Mouse (Mus musculus) heart, adult 11 months (tissue): ENCODE data around the gene Clcnka.
A peak's percentile ranks its signal among the peaks of the same experiment; 100 is the strongest.

Experiments used
- DNase-seq: peaks from one replicate; pipeline ENCODE4 v3.0.0; 2022

The Clcnka gene

DNA sequence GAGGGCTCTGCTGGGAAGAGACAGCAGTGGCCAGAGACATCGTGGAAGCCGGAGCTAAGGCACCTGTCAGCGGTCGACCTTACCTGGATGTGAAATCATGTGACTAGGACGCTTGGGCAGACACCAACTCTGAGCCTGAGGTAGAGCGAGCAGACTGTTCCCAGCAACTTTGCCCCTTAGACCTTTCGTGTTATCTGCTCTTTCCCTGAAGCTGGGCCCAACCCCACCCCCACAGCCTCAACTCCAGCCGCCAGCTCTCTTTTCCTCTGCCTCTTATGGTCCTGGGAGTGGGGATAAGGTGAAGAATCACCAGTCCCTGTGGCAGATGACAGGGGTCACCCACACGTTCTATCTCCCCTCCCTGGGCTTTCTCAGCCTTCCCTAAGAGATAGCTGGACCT is 22.4 kb upstream of the Clcnka start:
- peak; percentile 95 for DNase-seq

DNA sequence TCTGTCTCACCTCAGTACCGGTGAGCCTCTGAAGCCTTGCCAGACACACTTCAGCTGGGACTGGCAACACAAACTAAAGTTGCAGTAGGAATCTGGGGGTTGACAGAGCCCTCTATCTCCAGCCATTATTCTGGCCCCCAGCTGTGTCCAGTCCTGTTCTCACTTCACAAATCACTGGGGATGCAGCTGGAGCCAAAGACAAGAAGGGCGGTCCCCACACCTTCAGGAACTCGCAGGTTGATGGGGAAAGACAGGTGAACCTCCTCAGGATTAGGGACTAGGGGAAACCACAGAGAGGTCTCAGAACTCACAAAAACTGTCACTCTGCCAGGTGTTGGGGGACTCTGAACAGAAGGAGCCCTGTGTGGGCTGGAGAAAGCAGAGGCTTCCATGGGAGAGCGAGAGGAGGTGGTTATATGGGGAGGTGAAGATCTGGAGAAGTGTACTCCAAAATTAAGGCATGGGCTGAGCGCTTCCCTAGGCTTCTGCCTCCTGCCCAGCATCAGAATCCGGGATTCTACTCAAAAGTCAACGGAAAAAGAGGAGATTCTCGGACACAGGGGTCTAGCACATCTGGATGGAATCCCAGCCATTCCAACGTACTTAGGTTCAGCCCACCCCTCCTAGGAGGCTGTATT is 21.8 kb upstream of the Clcnka start, which contains the start of gene Hspb7:
Gene Hspb7, plus strand, starts transcription at position 588 of the 638 bp plus-strand sequence.
- DNase-seq = no peak

DNA sequence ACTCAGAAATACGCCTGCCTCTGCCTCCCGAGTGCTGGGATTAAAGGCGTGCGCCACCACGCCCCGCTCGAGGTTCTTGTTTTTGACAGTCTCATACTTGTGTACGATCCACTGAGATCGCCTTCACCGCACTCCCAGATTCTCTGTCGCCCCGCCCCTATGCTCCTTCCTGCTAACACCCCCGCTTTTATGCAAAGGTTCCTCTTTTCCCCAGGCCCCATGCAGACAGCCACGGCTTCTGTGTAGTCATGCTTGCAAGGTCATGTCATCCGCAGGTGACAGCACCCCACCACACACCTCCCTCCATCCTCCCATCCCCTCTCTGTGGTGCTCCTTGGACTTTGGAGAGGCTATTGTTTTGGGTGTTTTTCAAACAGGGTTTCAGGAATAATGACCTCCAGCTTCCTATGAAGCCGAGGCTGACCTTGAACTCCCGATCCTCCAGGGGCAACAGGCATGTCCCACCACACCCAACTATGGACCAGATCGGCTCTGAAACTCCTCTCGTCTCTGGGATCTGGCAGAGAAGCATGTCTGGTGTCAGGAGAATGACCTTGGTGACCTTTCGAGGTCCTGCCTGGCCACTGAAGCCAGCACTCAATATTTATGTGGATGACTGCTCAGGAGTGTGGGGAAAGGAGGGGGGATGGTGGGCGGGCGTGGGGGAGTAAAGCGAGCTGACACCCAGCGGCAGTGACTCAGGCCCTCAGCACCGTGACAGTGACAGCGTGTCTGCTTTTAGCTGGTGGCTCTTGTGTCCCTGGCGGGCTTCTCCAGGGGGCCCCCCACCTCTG is 21.1 kb upstream of the Clcnka start:
- peak; percentile 96 for DNase-seq

DNA sequence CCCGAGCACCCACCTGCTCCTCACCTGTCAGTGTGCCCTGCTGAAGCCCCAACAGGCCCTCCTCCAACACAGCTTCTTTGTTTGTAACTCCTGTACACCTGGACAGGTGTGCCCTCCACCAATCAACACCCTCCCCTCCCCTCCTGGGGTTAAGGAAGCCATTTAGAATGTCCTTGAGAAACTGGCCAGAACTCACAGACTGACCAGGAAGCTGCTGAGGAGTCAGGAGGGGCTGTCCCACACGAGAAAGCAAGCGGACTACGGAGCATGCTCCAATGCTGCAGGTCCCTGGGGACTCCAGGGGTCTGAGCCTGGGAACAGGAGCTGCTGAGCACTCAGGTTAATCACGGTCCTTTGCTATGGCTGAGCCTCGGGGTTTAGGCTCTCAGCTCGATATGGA is 17.4 kb upstream of the Clcnka start, which contains the start of gene Clcnkb:
Gene Clcnkb, minus strand, starts transcription at position 91 of the 400 bp plus-strand sequence.
- peak; percentile 87 for DNase-seq

DNA sequence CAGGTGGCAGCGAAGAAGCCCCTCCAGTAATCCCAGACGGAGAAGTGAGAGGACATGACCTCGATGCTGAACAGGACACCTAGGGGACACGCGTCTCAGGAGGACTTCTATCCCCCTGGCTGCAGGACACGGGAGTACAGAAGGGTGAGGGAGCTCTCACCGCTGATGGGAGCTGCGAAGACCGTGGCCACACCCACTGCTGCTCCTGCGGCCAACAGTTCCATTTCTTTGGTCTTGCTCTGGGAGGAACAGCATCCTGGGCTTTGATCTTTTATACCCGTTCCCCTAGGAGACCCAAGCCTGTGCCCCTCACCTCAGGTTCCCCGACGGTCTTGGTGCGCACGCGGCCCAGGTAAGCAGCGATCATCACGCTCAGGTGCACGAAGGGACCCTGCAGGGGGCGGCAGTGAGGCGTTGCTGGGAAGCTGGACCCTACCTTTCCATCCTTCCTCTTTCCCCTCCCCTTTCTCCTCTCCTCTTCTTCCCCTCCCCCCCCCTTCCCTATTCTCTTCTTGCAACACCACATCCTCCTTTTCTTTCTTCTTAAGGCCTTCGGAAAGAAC is 13.0 kb upstream of the Clcnka start:
- no peak for DNase-seq

DNA sequence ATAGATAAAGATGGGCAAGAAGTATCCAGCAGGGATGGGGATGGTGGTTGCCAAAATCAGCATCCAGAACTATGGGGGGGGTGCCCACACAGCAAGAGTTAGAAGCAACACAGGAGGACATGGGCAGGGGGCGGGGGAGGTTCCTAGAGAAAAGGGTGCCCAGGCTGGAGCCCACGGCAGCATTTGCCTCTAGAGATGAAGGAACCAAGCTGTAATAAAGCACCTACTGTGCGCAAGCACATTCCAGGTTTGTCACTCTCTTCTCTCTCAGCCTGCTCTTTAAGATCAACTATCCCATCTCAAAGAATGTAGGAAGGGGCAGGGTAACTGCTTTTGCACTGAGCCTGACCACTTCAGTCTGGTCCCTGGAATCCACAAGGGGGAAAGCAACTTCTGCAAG is 10.1 kb upstream of the Clcnka start:
- no peak for DNase-seq

DNA sequence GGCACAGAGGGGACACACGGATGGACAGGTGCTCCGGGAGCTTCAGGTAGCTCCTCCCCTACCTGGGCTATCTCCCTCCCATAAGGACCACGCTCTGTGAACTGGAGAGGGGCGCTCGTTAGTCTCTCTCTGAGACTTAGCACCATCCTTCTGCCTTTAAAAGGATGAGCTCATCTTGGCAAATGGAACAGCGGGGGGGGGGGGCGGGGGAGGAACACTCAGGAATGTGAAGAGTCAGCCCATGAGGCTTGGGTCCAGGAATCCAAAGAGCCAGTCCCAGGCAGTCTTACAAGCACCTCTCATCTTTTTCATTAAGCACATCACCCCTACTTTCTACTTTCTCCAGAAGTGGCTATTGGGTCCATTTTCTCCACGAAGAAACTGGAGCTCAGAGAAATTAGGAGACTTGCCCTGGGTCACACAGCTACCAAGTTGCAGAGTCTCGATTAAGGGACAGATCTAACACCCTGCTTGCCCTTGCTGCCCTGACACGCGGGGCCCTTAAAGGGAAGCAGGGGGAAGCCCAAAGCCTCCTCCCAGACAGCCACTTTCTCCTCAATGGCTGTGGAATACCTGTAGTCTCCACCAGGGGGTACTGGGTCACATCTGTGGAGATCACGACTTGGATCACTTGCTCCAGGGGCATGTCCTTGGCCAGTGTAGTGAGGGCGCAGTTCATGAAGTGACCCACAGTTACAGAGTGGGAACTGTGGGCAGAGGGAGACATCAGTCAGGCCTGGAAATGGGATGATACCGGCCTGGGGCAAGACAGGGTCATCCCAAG is 8.2 kb upstream of the Clcnka start:
- peak; percentile 94 for DNase-seq

DNA sequence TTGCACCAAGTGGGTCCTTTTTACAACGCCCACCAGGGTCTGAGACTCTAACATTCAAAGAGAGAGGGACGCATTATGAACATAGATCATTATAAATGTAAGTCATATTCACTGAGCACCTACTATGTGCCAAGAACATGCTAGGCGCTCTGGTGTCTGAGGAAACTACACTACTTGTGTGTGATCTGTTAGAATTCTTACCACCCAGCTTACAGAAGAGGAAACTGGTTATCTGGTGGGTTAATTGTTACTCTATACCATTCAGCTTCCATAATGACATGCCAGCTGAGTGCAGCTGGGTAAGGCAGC is 6.7 kb upstream of the Clcnka start:
- no peak for DNase-seq

DNA sequence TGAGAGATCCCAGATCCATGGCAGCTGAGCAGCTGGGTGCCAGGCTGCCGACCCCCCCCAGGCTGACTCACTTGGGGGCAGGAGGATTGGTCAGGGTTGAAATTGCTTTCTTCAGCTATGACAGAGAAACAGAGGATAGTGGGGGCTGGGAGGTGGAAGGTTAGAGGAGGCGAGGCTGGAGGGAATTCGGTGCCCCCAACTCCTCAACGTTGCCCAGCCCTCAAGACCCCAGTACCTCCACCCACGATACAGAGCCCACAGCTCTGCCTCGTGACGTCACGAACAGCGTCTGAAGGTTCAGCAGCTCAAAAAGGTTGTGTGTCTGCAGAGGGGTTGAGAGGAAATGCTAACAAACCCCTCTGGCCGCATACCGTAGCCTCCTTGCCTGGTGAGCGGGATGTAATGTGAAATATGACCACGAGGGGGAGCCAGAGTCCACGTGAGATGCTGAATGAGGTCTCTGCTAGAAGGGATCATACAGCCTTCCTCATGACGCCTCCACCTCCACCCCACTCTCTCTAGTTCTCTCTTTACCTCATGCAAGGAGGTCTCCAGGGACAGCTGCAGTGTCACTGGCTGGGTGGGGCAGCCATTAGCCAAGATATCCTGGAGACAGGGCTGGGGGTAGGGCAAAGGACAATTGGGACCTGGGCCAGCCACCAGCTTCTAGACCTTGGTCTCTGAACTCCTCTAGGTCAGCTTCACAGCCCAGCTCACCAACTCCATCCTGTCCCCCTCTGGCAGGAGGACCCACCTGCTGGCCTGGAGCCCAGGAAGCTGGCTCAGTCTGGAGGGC is 6.2 kb upstream of the Clcnka start:
- DNase-seq = peak; percentile 97

DNA sequence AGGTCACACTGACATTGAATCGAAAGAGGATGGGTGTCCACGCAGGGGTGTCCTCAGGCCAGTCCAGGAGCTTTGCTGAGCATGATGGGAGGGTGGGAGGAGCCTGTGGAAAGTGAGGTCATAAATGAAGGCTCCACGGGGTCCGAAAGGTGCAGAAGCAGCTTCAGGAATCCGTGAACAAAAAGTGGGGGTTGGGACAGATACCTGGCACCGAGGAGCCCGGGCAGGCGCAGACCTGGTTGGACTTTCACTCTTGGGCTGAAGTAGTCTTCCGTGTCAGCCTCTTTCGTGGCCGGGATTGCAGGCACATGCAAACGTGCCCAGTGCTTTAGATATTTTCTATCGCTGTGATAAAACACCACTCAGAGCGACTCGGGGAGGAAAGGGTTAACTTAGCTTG is 1.6 kb upstream of the Clcnka start:
- no peak for DNase-seq

DNA sequence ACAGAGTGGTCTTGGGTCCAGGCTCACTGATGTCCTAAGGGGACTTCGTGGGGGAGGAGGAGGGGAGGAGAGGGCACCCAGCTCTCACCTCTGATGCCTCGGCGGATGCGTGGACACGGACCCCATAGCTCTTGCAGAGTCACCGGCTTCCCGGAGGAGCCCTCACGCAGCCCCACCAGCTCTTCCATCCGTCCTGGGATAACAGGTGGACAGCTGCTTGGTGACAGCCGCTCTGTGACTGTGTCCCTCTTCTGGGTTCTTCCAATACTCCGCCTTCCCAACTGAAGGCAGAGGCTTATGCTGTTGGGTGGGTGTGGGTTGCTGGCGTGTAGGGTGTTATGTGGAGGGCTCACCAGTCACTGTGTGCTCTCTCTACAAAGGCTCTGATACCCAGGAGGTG is 663 bp downstream of the Clcnka start:
- DNase-seq = peak; percentile 83

DNA sequence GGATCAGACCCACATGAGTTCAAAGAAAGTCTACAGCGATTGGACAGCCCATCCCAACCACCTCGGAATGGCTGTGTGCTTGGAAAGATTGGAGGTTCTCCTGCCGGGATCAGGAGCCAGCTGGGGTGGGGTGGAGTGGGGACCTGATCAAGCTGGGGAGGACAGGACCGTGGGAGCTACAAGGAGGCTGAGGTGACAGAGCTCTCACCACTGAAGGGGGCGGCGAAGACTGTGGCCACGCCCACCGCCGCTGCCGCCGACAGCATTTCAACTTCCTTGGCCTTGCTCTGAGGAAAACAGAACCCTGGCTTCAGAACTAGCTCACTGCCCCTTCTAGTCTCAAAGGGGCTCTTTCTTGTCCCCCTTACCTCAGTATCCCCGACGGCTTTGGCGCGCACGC is 3.8 kb downstream of the Clcnka start:
- no peak for DNase-seq

DNA sequence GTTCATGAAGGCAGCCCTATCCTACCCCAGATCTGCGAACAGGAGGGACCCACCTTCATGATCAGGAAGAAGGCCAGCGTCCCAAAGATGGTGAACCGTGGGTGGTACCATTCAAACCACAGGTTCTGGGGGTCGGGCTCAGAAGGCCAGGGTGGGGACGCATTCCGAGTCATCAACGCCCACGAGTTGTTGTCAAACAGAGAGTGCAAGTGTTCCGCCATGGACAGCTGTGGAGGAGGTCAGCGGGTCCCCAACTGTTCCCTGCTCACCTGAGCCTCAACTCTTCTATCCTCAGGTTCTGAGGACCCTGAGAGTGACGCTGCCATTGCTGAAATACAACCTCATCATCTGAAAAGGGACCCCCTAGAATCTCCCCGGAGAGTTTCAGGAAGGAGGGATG is 7.2 kb downstream of the Clcnka start:
- no peak for DNase-seq

DNA sequence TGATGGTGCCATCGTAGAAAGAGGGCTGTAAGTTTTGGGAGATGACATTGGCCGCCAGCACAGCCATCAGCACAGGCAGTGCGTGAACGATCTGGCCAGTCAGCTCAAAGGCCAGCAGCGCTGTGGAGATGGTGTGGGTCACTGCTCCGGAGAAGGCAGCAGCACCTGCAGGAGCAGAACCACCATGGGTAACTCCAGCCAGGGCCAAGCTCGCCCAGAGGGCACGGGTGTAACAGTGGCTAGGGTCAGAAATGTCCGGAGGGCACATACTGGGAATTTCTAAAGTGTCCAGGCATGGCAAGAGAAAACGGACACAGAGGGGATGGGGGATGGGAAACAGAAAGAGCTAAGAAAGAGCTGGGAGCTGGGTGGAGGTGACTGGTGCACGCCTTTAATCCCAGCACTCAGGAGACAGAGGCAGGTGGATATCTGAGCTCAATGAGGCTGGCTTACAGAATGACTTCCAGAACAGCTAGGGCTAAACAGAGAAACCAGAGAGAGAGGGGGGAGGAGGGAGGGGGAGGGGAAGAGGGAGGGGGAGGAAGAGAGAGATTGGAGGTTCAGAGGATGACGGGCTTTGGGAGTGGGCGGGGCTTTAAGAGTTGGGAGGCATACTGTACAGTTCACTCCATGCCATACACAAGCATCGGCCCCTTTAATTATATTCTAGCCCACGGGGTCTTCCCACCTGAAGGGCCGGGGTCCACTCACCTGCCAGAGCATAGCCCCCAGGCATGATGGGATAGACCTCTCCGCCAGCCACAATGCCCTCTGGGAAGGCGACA is 9.0 kb downstream of the Clcnka start:
- no peak for DNase-seq

DNA sequence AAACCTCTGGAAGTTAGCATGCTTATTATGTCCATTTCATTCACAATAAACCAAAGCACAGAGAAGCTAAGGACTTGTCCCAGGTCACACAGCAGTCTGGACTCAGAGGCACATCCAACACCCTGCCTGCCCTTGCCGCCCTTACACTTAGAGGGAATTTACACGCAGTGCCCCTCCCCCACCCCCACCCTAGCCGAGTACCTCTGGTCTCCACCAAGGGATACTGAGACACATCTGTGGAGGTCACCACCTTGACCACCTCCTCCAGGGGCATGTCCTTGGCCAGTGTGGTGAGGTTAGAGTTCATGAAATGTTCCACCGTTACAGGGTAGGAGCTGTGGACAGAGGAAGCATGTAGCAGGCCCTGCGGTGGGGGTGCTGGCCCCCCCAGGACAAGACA is 10.6 kb downstream of the Clcnka start:
- DNase-seq = no peak

DNA sequence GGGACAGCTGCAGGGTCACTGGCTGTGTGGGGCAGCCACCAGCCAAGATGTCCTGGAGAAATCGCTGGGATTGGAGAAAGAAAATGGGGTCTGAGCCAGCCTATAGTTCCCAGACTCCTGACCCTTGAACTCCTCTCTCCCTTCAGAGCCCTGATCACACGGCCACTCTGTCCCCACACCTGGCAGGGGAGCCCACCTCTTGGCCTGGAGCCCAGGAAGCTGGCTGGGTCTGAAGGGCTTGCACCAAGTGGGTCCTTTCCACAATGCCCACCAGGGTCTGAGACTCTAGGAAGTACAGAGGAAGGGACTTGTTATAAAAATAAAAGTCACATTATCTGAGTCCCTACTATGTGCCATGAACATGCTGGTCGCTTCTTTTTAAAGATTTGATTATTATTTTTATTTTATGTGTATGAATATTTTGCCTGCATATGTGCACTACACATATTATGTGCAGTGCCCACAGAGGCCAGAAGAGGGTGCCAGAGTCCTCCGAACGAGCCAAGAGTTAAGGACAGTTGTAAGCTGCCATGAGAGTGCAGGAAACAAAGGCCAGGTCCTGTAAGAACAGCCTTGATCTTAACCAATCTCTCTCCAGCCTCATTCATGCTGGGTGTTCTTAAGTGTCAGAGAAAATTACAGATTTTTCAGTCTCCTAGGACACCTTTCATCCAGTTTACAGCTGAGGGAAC is 11.3 kb downstream of the Clcnka start:
- no peak for DNase-seq

DNA sequence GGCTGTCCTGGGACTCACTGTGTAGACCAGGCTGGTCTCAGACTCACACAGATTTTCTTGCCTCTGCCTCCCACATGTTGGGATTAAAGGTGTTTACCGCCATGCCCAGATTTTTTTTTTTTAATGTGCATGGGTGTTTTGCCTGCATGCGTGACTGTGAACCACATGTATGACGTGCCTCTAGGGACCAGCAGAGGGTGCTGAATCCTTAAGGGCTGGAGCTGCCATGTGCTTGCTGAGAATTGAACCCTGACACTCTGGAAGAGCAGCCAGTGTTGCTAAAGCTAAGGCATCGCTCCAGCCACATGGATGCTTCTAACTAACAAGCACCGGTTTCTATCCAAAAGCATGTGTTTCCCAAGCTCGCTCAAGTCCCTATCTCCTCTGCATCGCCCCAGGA is 12.4 kb downstream of the Clcnka start:
- no peak for DNase-seq

DNA sequence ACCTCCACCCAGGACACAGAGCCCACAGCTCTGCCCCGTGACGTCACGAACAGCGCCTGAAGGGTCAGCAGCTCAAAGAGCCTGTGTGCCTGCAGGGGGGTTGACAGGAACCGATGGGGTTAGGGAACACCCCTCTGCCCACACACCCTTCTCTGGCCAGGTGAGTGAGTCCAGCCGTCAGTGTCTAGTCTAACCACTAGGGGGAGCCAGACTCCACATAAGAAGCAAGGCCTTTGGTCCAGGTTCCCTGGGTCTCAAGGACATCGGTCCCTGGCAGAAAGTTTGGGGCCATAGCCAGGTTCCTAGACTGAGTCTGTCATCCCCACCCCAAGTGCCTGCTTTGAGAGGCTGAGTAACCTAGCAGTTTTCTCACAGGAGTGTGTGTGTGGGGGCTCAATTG is 13.2 kb downstream of the Clcnka start:
- DNase-seq = no peak

DNA sequence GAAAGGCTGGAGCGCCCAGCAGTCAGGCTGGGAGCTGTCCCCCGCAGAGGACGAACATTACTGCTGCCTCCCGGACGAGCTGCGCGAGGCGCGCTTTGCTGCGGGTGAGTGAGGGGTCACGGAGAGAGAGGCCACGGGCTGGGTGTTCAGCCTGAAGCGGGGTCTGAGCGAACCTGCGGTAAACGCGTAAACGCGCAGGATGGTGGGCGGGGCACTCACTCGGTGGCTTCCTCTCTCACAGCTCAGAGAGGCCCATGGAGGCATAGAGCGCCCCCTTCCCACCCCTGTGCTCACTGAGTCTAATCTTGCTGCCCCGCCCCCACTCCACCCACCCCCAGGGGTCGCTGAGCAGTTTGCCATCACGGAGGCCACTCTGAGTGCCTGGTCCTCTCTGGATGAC is 16.1 kb downstream of the Clcnka start:
- DNase-seq = no peak

DNA sequence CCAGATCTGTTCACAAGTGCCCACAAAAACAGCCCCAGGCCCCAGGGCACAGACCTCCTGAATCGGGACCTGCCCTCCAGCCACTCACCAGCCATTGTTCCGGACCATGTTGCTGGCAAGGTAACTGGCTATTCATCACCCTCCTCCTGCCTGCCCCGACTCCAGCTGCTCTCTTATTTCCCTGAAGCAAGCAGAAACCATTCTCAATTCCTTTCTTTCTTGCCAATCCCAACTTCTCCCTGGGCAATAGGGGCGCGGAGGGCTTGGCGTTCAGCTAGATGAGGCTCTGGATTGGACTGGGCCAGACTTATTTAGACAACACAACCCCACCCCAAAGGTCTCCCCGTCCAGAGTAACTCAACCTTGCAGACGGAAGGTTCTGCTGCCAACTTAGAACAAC is 18.9 kb downstream of the Clcnka start:
- DNase-seq = peak; percentile 83

DNA sequence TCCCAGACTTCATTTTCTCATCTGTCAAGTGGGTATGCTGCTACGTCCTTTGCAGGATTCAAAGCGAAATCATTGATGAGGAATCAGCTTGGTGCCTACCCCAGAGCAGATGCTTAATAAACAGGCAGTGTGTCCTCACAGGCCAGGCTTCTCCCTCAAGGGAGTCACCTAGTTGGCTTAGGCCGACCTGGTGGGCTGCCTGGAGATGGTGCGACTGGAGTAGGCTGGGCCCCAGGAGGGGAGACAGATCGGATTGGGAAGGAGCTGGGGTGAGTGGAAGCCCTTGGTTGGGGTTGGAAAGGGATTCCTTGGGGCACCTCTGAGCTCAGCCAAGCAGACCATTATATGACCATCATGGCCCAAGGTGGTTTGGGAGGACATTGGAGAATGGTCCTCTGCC is 26.1 kb downstream of the Clcnka start:
- DNase-seq = no peak
